Mouse (Mus musculus) activated CD4-positive, CD25-positive, alpha-beta regulatory T cell, adult 4 months (primary cell): Measurements from ENCODE around the gene Slain2. TPM values are rescaled to one million over a fixed set of nuclear protein-coding genes. Genes with fewer than 3 reads are reported as not detected.

Experiments
- ATAC-seq: one replicate; pipeline ENCODE4 v1.8.0; 2017
- polyA plus RNA-seq, 2 experiments: library from polyadenylated mRNA; unstranded; fragments of 100-300 nt; shearing (Covaris generic); gene quantifications; one replicate each; pipeline ENCODE4 v1.2.1; 2017

The Slain2 gene
- polyA plus RNA-seq, 2 experiments from 2014 or later, result 11.7 to 13.9 TPM

DNA sequence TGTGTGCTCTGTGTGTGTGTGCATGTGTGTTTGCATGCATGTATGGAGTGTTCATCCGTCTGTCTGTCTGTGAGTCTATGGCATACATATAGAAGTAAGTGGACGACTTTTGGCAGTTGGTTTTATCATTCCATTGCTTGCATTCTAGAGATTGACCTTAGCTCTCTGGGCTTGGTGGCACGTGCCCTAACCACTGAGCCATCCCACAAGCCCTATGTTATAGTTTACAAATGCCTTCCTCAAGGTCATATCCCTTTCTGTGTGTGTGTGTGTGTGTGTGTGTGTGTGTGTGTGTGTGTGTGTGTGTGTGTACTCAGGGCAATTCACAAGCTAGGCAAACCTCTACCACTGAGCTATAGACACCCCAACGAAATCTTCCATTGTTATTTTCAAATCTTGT lies 12.2 kb upstream of the Slain2 start:
- no peak for ATAC-seq

DNA sequence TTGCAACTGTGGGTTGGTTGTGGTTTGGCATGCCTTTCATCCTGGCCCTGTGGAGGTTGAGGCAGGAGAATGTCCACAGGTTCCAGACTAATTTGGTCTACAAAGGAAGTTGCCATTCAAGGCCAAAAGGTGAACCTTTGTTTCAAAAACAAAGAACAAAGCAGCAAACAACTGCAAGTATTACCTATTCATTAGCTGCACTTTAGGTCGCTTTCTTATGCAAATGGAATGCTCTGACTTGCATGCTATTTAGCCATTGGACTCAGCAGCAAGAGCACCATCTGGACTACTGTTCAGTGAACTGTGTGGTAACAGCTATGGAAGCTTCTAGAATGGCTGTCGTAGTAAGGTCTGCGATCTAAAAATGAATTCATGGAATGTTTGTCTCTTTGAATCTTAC lies 11.8 kb upstream of the Slain2 start:
- no peak for ATAC-seq

DNA sequence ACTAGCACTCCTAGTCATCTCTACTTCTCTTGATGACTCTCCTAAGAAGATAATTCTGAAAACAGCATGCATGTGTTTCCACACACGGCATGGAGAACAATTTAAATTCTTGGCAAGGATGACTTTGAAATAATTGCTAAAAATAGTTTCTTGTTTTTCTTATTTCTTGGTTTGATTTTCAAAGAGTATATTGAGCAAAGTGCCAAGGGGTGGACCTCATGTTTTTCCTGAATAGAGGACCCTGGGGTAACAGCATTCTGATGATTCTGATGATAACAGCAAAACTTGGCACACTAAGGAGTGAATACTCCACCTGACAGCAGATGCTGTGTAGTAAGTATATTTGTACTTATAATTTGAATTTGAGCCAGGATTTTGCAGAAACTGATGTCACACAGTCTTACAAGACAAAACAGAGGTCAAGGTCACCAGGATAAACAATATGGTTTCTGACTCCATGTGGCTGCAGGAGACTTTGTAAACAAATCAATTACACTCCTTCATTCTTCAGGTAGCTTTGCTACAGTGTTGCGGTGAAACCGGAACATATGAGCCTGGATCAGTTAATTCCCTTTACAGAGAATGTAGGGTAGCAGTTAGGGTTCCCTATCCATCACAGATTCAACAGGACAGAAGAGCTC lies 11.1 kb upstream of the Slain2 start:
- ATAC-seq, result no peak

DNA sequence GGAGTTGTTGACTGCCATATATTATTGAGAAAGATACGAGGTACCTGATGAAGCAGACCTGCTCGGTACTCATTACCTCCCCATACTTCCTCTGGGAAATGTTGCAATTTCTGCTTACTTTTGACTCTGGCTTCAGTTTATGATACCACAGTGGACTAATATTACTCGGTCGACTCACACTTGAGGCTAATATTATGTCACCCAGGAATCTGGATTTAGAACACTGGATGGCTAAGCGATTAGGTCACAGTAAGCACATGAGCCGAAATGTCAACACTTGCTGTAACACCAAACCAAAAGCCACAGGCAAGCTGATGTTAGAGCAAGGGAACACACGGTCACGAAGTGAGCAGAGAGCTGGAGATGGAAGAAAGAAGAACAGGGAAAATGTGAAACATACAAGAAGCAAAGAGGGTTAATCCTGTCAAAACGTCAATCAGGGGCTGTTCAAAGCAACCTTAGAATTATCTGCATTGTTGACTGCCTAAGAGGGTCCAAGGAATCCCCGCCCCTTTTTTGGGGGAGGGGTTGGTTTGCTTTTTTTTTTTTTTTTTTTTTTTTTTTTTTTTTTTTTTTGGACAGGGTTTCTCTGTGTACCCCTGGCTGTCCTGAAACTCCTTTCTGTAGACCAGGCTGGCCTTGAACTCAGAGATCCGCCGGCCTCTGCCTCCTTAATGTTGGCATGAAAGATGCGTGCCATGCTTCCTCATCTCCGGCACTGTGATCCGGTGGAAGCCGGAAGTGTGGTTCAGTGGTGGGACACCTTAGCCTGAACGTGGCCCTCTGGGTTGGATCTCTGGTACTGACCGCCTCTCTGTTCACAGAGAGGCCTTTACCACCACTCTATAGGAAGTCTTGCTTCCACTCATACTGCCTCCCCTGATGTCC lies 9.0 kb upstream of the Slain2 start:
- no peak for ATAC-seq

DNA sequence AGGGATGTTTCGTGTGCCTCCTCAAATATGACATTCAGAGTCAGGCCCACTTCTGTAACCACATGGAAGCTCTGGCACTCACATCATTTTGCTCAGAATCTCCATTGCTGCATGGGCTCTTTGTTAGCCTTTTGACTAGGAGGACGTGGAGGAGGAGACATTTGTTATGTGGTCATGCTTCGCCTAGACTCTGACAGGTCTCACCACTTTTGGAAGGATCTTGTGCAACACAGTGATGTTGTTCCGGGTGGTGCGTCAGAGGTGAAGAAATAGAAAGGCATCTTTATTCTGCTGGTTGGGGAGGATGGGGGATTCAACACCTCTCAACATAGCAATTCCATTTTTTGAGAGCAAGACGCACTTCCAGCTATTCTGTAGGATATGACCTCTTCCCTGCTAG lies 6.7 kb upstream of the Slain2 start:
- no peak for ATAC-seq

DNA sequence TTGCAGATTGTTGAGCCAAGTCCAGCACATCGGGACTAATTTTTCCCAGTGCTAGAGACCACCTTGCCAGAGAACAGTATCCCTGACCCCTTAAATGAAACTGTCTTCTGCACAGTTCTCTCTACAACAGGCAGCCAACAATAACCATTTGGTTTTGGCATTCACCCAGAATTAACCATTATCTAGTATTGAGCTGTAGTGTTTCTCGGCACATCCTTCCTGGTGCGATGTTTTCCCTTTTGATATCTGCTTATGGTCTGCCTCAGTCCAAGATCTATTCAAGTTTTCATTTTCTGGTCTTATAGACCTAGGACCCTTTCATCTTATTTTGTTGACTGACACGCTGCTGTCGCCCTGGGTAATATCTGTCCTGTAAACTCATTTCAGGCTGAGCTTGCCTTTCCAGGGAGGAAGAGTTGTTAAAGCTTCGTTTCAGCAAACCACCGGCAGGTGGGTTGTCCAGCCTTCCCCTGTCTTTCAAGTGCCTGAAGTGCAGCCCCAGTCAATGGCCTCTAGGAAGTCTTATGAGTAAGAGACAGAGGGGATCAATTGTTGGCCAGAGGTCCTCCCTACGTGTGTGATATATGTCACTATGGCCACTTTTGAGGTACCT lies 5.7 kb upstream of the Slain2 start:
- ATAC-seq, result no peak

DNA sequence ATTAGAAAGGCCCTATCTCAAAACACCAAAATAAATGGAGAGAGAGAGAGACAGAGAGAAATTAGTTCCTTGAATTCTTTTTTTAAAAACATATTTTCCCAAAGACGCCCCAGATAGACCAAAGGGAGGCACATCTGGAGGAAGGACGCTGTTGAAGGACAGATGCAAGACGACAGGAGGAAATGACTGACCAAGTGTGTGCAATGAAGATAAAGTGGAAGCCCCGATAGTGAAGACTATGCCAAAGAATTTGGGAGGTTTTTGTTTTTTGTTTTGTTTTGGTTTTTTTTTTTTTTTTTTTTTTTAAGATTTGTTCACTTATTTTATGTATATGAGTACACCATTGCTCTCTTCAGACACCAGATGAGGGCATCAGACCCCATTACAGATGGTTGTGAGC lies 4.7 kb upstream of the Slain2 start:
- no peak for ATAC-seq

DNA sequence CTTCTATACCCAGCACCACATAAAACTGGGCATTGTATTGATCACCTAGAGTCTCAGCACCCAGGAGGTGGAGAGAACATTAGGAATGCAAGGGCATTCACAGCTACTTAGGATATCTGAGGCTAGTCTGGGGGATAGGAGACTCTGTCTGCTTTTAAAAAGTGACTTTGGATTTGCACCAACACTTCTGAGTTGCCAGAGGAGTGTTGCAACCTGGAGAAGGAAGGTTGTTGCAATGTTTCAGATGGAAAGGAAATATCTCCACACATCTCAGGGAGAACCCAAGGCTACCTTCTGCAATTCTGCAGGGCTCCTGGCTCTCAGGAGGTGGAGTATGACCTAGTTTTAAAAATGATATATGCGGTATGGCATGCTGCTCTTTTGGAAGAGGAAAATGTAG lies 3.7 kb upstream of the Slain2 start:
- no peak for ATAC-seq

DNA sequence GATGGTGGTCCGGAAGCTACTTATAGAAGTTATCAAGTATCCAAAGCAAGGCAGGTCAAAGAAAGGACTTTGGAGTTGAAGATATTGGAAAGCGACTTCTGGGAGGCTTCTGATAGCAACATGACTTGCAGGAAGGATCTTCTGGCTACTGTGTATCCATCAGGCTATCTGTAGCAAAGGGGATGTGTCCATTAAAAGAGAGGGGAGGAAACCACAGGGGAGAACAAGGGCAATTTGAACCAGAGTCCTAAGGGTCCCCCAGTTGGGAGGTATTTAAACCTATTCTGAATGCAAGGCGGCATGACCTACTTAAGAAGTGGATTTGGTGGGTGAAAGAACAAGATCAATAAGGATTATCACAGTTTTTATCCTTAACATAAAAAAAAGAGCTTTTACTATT lies 2.8 kb upstream of the Slain2 start:
- no peak for ATAC-seq

DNA sequence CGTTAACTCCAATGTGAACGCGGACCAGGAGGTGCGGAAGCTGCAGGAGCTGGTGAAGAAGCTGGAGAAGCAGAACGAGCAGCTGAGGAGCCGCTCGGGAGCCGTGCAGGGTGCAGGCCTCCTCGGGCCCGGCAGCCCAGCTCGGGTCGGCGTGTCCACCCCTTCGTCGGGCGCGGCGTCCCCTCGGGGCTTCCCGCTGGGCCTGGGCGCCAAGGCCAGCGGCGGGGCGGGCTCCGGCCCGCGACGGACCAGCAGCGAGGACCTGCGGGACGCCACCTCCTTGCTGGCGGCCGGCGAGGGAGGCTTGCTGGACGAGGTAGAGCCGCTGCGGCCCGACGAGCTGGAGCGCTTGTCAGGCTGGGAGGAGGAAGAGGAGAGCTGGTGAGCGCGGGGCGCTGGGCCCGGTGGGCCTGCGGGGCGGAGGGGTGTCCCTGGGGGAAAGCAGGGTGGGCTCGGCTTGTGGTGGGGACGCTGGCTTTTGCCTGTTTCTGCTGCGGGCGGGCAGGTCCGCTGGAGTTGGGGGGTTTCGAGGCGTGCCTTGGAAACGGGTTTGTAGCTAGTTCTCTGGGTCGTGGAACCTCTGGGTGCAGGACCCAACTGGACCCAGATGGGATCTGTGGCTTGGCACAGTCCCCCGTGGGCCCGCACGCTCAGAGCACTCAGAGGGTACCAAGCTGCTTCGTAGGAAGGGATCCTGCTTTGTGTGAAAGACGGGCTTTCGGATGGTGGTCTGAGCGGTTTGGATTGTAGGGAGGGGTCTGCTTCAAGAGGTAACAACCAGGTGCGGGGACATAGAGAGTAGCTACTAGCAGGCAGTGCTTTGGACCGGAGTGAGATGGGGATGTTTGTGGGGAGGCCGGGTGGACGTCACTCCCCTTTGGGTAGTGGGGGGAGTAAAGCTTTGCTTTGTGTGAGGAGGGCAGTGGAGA lies 793 bp downstream of the Slain2 start:
- peak; percentile 9 for ATAC-seq

DNA sequence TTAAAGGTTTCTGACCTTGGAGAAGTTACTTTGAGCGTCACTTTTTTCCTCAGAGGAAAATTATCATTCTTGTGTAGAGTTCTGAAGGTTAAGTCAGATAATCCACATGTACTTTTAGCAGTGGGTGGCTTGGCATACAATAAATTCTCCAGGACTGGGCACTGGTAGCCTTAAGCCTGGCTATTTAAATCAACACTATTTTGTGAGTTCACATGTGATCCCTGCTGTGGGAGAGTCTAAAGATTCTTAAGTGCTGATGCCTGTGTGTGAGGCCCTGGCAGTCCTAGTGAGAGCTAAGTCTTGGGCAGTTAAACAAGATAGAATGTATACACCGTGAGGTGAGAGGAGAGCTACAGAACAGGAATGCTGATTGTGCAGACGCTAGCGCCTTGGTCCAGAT lies 1.9 kb downstream of the Slain2 start:
- ATAC-seq, result no peak

DNA sequence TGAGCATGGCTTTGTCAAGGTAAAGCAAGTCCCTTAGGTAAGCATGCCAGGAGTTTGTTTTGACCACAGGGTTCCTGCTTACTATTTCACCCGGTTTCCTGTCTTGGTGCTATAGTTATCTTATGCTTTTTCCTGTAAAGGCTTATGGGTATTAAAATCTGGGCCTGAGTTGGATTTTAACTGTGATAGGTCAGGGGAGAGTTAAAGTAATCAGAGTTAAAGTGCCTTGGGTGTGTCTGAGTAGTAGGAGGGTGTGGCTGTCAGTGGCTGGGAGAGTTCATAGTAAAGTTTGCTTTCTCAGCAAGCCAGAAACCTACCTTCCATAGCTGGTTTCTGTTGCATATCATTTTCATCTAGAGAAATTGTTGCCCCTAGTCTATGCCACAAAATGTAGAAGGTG lies 2.7 kb downstream of the Slain2 start:
- peak; percentile 17 for ATAC-seq

DNA sequence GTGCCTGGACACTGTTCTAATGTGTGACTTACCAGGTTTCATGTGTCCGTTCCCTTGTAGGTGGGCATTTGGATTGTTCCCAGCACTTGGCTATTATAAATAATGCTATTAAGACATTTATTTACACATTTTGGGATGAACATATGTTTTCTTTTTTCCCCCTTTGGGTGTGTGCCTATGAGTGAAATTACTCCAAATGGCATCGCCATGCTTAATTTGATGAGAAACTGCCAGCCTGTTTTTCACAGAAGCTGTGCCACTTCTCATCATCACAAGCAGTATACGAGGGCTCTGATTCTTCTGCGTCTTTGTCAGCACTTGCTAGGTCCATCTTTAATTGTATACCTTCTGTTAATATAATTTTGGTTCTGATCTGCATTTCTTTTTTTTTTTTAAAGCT lies 6.3 kb downstream of the Slain2 start:
- no peak for ATAC-seq

DNA sequence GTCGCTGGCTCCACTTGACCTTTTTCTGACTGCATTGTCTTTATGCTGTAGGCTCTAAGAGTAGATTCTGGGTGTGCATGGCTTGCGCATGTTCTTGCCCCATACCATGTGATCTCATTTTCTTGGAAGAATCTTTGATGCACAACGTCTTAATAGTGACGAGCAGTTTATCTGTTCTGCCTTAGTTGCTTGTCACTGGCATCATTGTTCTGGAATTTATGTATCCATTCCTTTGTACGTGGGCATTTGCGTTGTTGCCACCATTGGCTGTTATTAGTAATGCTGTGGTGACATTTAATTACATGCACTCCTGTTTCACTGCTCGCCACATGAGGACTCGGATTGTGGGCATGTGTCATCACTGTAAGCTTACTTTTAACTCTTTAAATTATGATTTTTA lies 7.1 kb downstream of the Slain2 start:
- ATAC-seq, result no peak

DNA sequence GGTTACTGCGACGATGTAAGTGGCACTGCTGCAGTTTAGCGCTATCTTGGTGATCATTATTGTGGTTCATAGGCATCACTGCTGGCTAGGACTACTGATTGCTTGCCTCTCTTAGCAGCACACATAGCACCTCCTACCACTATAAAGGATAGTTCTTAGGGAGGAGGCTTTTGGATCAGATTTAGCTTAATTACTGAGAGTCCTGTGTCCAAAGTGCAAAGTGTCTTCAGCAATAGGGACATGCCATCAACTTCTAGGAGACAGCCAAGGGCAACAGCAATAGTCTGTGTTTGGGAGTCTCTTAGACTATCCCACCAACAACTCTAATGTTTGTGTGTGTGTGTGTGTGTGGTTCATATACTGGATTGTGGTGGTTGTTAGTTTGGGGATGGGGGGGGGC lies 8.7 kb downstream of the Slain2 start:
- ATAC-seq, result no peak

DNA sequence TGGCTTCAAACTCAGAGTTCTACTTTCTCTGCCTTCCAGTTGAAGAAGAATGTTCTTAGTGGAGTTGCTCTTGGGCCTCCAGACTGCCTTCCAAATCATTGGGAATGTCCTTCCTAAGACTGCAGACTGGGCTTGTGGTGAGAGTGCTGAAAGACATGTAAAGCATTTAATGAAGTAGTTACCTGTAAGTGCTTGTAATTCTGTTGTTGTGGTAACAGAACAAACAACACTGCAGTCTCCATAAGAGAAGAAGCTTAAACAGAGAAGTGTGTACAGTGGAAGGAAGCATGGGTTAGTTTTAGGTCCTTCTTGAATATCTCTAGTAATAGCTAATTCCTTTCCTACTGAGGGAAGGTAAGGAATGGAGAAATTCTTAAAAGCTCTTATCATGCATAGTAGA lies 13.0 kb downstream of the Slain2 start:
- ATAC-seq, result no peak

DNA sequence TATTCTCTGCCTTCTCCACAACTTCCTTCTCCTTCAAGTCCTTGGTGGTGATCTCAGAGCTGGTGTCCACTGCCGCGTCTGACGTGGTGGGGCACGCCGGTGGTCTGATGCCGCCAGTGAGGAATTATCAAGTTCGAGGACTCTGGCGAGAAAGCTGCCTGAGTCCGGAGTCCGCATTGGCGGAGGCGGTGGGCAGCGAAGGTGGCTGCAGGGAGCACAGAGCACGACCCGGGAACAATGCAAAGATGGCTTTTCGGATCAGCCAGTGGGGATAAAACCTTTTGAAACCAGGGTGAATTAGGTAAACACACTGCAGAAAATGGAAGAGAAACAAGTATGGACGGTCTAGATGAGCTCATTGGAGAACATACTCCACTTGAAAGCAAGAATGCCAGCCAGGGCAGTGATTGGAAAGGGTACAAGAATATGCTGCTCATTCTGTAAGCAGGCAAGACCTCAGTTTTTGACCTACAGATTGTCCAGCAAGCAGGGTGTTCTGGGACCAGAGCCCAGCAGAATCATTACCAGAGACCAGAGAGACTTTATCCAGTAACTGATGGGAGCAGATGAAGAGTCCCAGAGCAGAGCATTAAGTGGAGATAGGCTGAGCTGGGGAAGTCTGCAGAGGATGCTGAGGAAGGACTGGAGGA lies 19.0 kb downstream of the Slain2 start:
- ATAC-seq, result no peak

DNA sequence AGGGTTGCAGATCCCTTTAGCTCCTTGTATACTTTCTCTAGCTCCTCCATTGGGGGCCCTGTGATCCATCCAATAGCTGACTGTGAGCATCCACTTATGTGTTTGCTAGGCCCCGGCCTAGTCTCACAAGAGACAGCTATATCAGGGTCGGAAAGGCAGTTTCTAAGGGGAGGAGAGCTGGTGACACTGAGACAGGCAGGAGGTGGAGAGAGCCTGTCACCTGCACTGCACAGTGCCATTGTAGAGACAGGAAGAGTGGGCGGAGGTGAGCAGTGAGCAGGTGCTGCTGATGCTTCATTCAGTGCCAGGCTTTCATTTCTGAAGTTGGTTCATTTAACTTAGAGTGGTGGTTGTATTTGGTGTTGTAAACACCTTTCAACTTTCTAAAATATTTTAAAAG lies 24.3 kb downstream of the Slain2 start:
- ATAC-seq, result peak; percentile 82

DNA sequence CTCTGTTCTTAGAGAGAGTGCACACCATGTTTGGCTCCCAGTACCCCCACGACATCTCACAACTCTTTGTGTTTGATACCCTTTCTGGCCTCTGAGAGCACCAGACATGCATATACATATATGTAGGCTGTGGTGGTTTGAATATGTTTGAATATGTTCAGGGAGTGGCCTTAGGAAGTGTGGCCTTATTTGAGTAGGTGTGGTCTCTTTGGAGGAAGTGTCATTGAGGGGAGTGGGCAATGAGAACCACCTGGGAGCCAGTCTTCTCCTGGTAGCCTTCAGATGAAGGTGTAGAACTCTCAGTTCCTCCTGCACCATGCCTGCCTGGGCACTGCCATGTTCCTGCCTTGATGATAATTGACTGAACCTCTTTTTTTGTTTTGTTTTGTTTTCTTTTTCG lies 25.2 kb downstream of the Slain2 start:
- ATAC-seq, result no peak

DNA sequence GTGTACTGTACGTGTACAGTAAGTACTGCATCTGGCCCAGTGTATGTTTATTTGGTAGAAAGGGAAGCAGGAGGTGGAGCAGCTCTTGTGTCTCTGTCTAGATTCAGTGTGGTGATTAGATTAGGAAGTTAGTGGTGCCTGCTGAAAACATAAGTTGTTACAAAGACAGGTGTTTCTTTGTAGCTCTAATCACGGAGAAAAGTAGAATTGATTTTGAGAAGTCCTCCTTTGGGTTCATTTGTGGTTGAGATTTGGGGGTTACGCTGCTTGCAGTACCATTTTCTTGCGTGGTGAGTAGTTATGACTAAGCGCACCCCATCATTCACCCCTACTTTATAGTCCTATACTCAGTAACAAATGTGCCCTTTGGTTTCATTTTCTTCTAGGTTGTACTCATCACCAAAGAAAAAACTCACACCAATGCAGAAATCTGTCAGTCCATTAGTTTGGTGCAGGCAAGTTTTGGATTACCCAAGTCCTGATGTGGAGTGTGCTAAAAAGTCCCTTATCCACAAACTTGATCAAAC lies 26.9 kb downstream of the Slain2 start:
- peak; percentile 70 for ATAC-seq

DNA sequence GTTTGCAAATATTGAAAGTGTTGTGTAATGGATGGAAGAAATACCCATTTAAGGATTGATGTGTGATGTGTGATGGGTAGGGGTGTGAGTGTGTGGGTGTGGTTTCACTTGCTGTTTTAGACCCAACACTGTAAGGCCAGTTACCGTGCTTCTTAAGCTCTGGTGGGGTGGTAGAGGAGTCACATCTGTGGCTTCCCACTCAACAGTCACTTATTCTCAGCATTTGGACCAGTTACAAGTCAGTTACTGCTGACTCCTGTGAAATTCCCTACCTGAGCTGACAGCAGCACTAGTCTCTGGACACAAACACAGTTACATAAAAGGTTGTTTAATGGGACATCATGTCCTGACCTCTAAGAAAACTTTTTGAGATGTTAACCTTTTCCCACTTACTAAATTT lies 34.0 kb downstream of the Slain2 start:
- no peak for ATAC-seq

DNA sequence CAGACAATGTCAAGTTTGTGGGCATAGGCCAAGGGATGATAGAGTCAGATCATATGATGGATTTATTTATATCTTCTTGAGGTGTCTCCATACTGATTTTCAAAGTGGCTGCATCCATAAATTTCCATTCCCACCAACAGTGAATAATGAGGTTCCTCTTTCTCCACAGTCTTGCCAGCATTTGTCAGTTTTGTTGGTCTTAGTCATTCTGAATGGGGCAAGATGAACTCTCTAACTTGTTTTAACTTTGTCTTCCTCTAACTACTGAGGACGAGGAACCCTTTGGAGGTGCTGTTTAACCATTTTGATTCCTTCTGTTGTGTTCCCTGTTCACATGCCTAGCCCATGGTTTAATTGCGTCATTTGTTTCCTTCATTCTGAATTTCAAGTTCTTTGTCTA lies 36.1 kb downstream of the Slain2 start:
- no peak for ATAC-seq
